In genomic region chr5:4756001-4756681, GRCm38 (mm10) we compare ENCODE assay signal across 8 mouse cellular contexts. TPM values are rescaled to one million over a fixed set of nuclear protein-coding genes. Genes with fewer than 3 reads are reported as not detected.
DNase-seq lines count a peak whose midpoint lies in the region; TF ChIP-seq lines count a peak whose summit lies in the region.

No protein-coding gene starts in this region.

- WGBS in spleen, adult 2 months, result 15% methylated on average over 43 of the region's 43 CpGs

- no peak for TF ChIP-seq CTCF in spleen, adult 2 months (IDR thresholded peaks at IDR 0.05; ENCODE audit: extremely low read depth, insufficient read depth, insufficient read length, insufficient replicate concordance)
- no peak for TF ChIP-seq CTCF in embryonic fibroblast, embryonic 13.5 days (IDR thresholded peaks at IDR 0.05; ENCODE audit: borderline replicate concordance, insufficient read depth, low read length)
- TF ChIP-seq CTCF in layer of hippocampus, adult 2 months (conservative IDR thresholded peaks at IDR 0.05), result no peak

- peak overlapping the region; percentile 54 for H3K27ac ChIP-seq in spleen, adult 2 months (ENCODE audit: insufficient read depth, low read length)
- H3K27ac ChIP-seq in embryonic fibroblast, embryonic 13.5 days (ENCODE audit: insufficient read depth, low read length), result no peak overlapping the region
- H3K27ac ChIP-seq in layer of hippocampus, adult 2 months, result 0 out of 2 replicates have a peak overlapping the region, but pooled peaks have one; percentile 90

- intact Hi-C loops in heart, postnatal 14 days (cut with DNase I), result loop anchor here (10.0 kb wide), 4 partner anchors 159 to 561 kb away; partner anchors contain the start of gene Mterf1b

- no peak for DNase-seq in spleen, adult 2 months (ENCODE audit: low read depth in 1 of 2, low spot score in 2 of 2)
- DNase-seq in spleen, postnatal 14 days (ENCODE audit: low spot score in 2 of 2), result no peak
- DNase-seq in heart, postnatal 14 days, result peak; percentile 15 to 23
- DNase-seq in layer of hippocampus, adult 2 months (ENCODE audit: low spot score in 2 of 2), result no peak
- peak; percentile 55 for DNase-seq in lung, postnatal 10 days
- DNase-seq in right cerebral cortex, postnatal 4 days, result peak; percentile 68
- no peak for DNase-seq in thymus, postnatal 10 days (ENCODE audit: low spot score in 2 of 2)

- no peaks in the 10 kb centered on the region for H3K4me1 ChIP-seq in spleen, adult 2 months (ENCODE audit: control insufficient read depth, insufficient read depth, insufficient read length)
- no peaks in the 10 kb centered on the region; the same call in 1 of the 2 replicates for H3K4me1 ChIP-seq in embryonic fibroblast, embryonic 13.5 days (ENCODE audit: control insufficient read depth, insufficient read depth, low read length)

- H3K36me3 ChIP-seq in spleen, adult 2 months (ENCODE audit: control insufficient read depth, insufficient read depth, low read length), result no peaks in the 10 kb centered on the region

- no peak for TF ChIP-seq POLR2A in spleen, adult 2 months (IDR thresholded peaks at IDR 0.05; ENCODE audit: low read depth, low read length)
- TF ChIP-seq POLR2A in embryonic fibroblast, embryonic 13.5 days (IDR thresholded peaks at IDR 0.05; ENCODE audit: low read depth, low read length), result no peak

- H3K27me3 ChIP-seq in spleen, adult 2 months (ENCODE audit: control insufficient read depth, insufficient read depth, low read length), result peaks cover 8% of the 10 kb centered on the region; the same call in 1 of the 2 replicates

- peak overlapping the region; percentile 46 for H3K4me3 ChIP-seq in spleen, adult 2 months (ENCODE audit: extremely low read depth, insufficient read depth, insufficient read length)
- H3K4me3 ChIP-seq in embryonic fibroblast, embryonic 13.5 days (ENCODE audit: insufficient read depth, low read length), result peak overlapping the region; percentile 60
- H3K4me3 ChIP-seq in layer of hippocampus, adult 2 months, result peak overlapping the region; percentile 88

RNA-seq across cellular contexts. Expression of gene Fzd1, which starts 1.7 kb away (rescaled TPM):
- 27.6 and 37.9 TPM in 2 replicates for polyA plus RNA-seq in spleen, adult 2 months (2012; rRNA removed)
- polyA plus RNA-seq in embryonic fibroblast, embryonic 13.5 days (2011; ENCODE audit: insufficient read length, low read depth, missing spikeins), result 36.0 and 55.5 TPM in 2 replicates
- 10 to 100 TPM; 12.5 to 13.3 TPM for total RNA-seq in heart, postnatal 14 days (2021)
- 1 to 10 TPM; 9.3 to 9.4 TPM for total RNA-seq in layer of hippocampus, adult 2 months (2021)

Comparison
In these comparisons a context has a peak if more than half of its experiments do, and no peak if none do; other contexts are left out.
1. DNase-seq: peak in heart, postnatal 14 days (2 of 2), lung, postnatal 10 days (single experiment) and right cerebral cortex, postnatal 4 days (single experiment); none in spleen, adult 2 months (0 of 2), spleen, postnatal 14 days (0 of 2), layer of hippocampus, adult 2 months (0 of 2) and thymus, postnatal 10 days (0 of 2).
2. Peak in every context shown above with its lines, with median percentiles within 50 percentile points of each other: H3K4me3 ChIP-seq.